Mouse (Mus musculus) embryonic facial prominence, embryonic 12.5 days (tissue): ENCODE measurements at regions not wholly inside any gene's neighbourhood (a gene's known extent, or its start where the extent isn't known, plus 50 kb on each side); places are given as distances from the start of the nearest gene placed in this dataset.

Experiments used
- ATAC-seq: fragments of 200-750 bp; cut with Nextera tagmentation; 2 replicates; pipeline ENCODE4 v1.8.0; 2017; ENCODE audit not compliant: insufficient number of reproducible peaks, insufficient read depth, low FRiP score, low TSS enrichment
- H3K27ac ChIP-seq: fragments of 300-500 bp; sonication (generic); 2 replicates; pipeline ENCODE4 v1.5.1; 2016; ENCODE audit warnings: mild to moderate bottlenecking
- H3K27me3 ChIP-seq: fragments of 300-500 bp; sonication (generic); 2 replicates; pipeline ENCODE4 v1.6.1; 2016; ENCODE audit warnings: mild to moderate bottlenecking, moderate library complexity
- H3K36me3 ChIP-seq: fragments of 300-500 bp; sonication (generic); 2 replicates; pipeline ENCODE4 v1.6.1; 2016; ENCODE audit warnings: mild to moderate bottlenecking
- H3K4me1 ChIP-seq: fragments of 300-500 bp; sonication (generic); 2 replicates; pipeline ENCODE4 v1.6.1; 2016
- H3K4me2 ChIP-seq: fragments of 300-500 bp; sonication (generic); replicated peaks from 2 replicates; pipeline ENCODE4 v1.6.1; 2016; ENCODE audit warnings: mild to moderate bottlenecking, moderate library complexity
- H3K4me3 ChIP-seq: fragments of 300-500 bp; sonication (generic); 2 replicates; pipeline ENCODE4 v1.5.1; 2016; ENCODE audit warnings: mild to moderate bottlenecking
- H3K9ac ChIP-seq: fragments of 300-500 bp; sonication (generic); 2 replicates; pipeline ENCODE4 v1.6.1; 2016; ENCODE audit warnings: mild to moderate bottlenecking, moderate library complexity
- H3K9me3 ChIP-seq: fragments of 300-500 bp; sonication (generic); 2 replicates; pipeline ENCODE4 v1.6.1; 2016; ENCODE audit warnings: mild to moderate bottlenecking, moderate library complexity
- WGBS: fragments of 180-500 bp; shearing (Covaris S2); methylation state at CpG from one replicate; pipeline ENCODE4 v1.1.7; 2016; 5-methylcytosine and 5-hydroxymethylcytosine counted together

GRCm38 (mm10) chr2:147656667-147657066 lies 294.9 kb downstream of the Pax1 start:
- H3K36me3 ChIP-seq: no peaks in the 10 kb centered on the region
- no peaks in the 10 kb centered on the region for H3K4me1 ChIP-seq
- H3K27me3 ChIP-seq: no peaks in the 10 kb centered on the region
- H3K9ac ChIP-seq: no peak overlapping the region
- H3K4me2 ChIP-seq: no peak overlapping the region
- H3K9me3 ChIP-seq: no peaks in the 10 kb centered on the region
- ATAC-seq: no peak
- WGBS: 6% methylated on average over 1 of the region's 1 CpGs
- no peak overlapping the region for H3K4me3 ChIP-seq
- no peak overlapping the region for H3K27ac ChIP-seq

GRCm38 (mm10) chr2:147650229-147650628 lies 288.5 kb downstream of the Pax1 start:
- no peak overlapping the region for H3K27ac ChIP-seq
- 64% methylated on average over 3 of the region's 3 CpGs for WGBS
- H3K4me2 ChIP-seq: no peak overlapping the region
- ATAC-seq: no peak
- no peak overlapping the region for H3K9ac ChIP-seq
- H3K4me3 ChIP-seq: no peak overlapping the region
- H3K27me3 ChIP-seq: no peaks in the 10 kb centered on the region
- H3K4me1 ChIP-seq: no peaks in the 10 kb centered on the region
- H3K9me3 ChIP-seq: no peaks in the 10 kb centered on the region
- H3K36me3 ChIP-seq: no peaks in the 10 kb centered on the region

- ATAC-seq: no peak
- Histone ChIP-seq H3K4me2 (no peak overlapping the region), H3K27me3 (no peaks in the 10 kb centered on the region), H3K4me1 (no peaks in the 10 kb centered on the region), H3K27ac (no peak overlapping the region), H3K9me3 (no peaks in the 10 kb centered on the region), H3K9ac (no peak overlapping the region), H3K4me3 (no peak overlapping the region), H3K36me3 (no peaks in the 10 kb centered on the region)
- 74% methylated on average over 8 of the region's 8 CpGs for WGBS
Measured at GRCm38 (mm10) chr2:147647972-147648371, 286.2 kb downstream of the Pax1 start.

- Histone ChIP-seq H3K4me3 (no peak overlapping the region), H3K27me3 (no peaks in the 10 kb centered on the region), H3K9me3 (no peaks in the 10 kb centered on the region), H3K4me1 (no peaks in the 10 kb centered on the region), H3K4me2 (no peak overlapping the region), H3K9ac (no peak overlapping the region), H3K27ac (no peak overlapping the region), H3K36me3 (no peaks in the 10 kb centered on the region)
- WGBS: 78% methylated on average over 4 of the region's 4 CpGs
- ATAC-seq: no peak
Measured at GRCm38 (mm10) chr2:147647506-147647905, 285.8 kb downstream of the Pax1 start.

- no peak overlapping the region for H3K4me3 ChIP-seq
- H3K4me1 ChIP-seq: peaks cover 5% of the 10 kb centered on the region; the same call in 1 of the 2 replicates
- H3K36me3 ChIP-seq: no peaks in the 10 kb centered on the region
- no peak for ATAC-seq
- H3K4me2 ChIP-seq: no peak overlapping the region
- H3K9ac ChIP-seq: no peak overlapping the region
- no peak overlapping the region for H3K27ac ChIP-seq
- H3K27me3 ChIP-seq: no peaks in the 10 kb centered on the region
- H3K9me3 ChIP-seq: no peaks in the 10 kb centered on the region
- WGBS: 77% methylated on average over 1 of the region's 1 CpGs
Measured at GRCm38 (mm10) chr2:147637882-147638281, 276.2 kb downstream of the Pax1 start.

- H3K36me3 ChIP-seq: no peaks in the 10 kb centered on the region
Measured at GRCm38 (mm10) chr2:147632737-147633136, 271.0 kb downstream of the Pax1 start.

GRCm38 (mm10) chr2:147629716-147630115 lies 268.0 kb downstream of the Pax1 start:
- WGBS: 43% methylated on average over 3 of the region's 3 CpGs
- Histone ChIP-seq H3K27ac (no peak overlapping the region), H3K27me3 (no peaks in the 10 kb centered on the region), H3K4me3 (no peak overlapping the region), H3K4me1 (peaks cover 17% of the 10 kb centered on the region; the same call in 1 of the 2 replicates), H3K9ac (no peak overlapping the region), H3K9me3 (no peaks in the 10 kb centered on the region), H3K36me3 (no peaks in the 10 kb centered on the region), H3K4me2 (no peak overlapping the region)
- ATAC-seq: no peak

More at GRCm38 (mm10) chr2:147632737-147633136, 271.0 kb downstream of the Pax1 start:
- Histone ChIP-seq H3K4me2 (0 out of 2 replicates have a peak overlapping the region, but pooled peaks have one; percentile 2), H3K9ac (no peak overlapping the region), H3K4me3 (no peak overlapping the region), H3K27me3 (no peaks in the 10 kb centered on the region), H3K27ac (no peak overlapping the region), H3K4me1 (peaks cover 13% of the 10 kb centered on the region; the same call in 1 of the 2 replicates), H3K9me3 (no peaks in the 10 kb centered on the region)
- ATAC-seq: peak; percentile 83
- 20% methylated on average over 6 of the region's 6 CpGs for WGBS

GRCm38 (mm10) chr2:147627096-147627495 lies 265.4 kb downstream of the Pax1 start:
- no peak overlapping the region for H3K27ac ChIP-seq
- 59% methylated on average over 5 of the region's 5 CpGs for WGBS
- peaks cover 6% of the 10 kb centered on the region; the same call in 1 of the 2 replicates for H3K4me1 ChIP-seq
- no peak overlapping the region for H3K4me2 ChIP-seq
- no peak for ATAC-seq
- H3K27me3 ChIP-seq: no peaks in the 10 kb centered on the region
- H3K9ac ChIP-seq: no peak overlapping the region
- no peaks in the 10 kb centered on the region for H3K36me3 ChIP-seq
- H3K9me3 ChIP-seq: no peaks in the 10 kb centered on the region
- H3K4me3 ChIP-seq: no peak overlapping the region

GRCm38 (mm10) chr2:147623116-147623515 lies 261.4 kb downstream of the Pax1 start:
- 83% methylated on average over 4 of the region's 4 CpGs for WGBS
- Histone ChIP-seq H3K4me3 (no peak overlapping the region), H3K9me3 (no peaks in the 10 kb centered on the region)

GRCm38 (mm10) chr2:147617849-147618248 lies 256.1 kb downstream of the Pax1 start:
- no peak for ATAC-seq
- no peaks in the 10 kb centered on the region for H3K36me3 ChIP-seq
- H3K4me3 ChIP-seq: no peak overlapping the region
- H3K9ac ChIP-seq: no peak overlapping the region
- no peaks in the 10 kb centered on the region for H3K27me3 ChIP-seq
- WGBS: 43% methylated on average over 10 of the region's 10 CpGs
- H3K4me1 ChIP-seq: peaks cover 5% of the 10 kb centered on the region; the same call in 1 of the 2 replicates
- H3K9me3 ChIP-seq: no peaks in the 10 kb centered on the region
- H3K4me2 ChIP-seq: peak overlapping the region; percentile 21; the same call in 1 of the 2 replicates
- peak overlapping the region; percentile 74 for H3K27ac ChIP-seq

More at GRCm38 (mm10) chr2:147623116-147623515, 261.4 kb downstream of the Pax1 start:
- ATAC-seq: no peak
- H3K27me3 ChIP-seq: no peaks in the 10 kb centered on the region
- no peak overlapping the region for H3K9ac ChIP-seq
- no peak overlapping the region for H3K4me2 ChIP-seq
- peaks cover 4% of the 10 kb centered on the region; the same call in 1 of the 2 replicates for H3K4me1 ChIP-seq
- no peaks in the 10 kb centered on the region for H3K36me3 ChIP-seq
- no peak overlapping the region for H3K27ac ChIP-seq

GRCm38 (mm10) chr2:147610343-147610742 lies 248.6 kb downstream of the Pax1 start:
- Histone ChIP-seq H3K4me2 (no peak overlapping the region), H3K27me3 (no peaks in the 10 kb centered on the region), H3K27ac (no peak overlapping the region), H3K9me3 (no peaks in the 10 kb centered on the region), H3K9ac (no peak overlapping the region), H3K36me3 (no peaks in the 10 kb centered on the region), H3K4me1 (no peaks in the 10 kb centered on the region), H3K4me3 (no peak overlapping the region)
- ATAC-seq: no peak

- 23% methylated on average over 2 of the region's 2 CpGs for WGBS
- H3K27ac ChIP-seq: no peak overlapping the region
- H3K9ac ChIP-seq: no peak overlapping the region
- no peaks in the 10 kb centered on the region for H3K4me1 ChIP-seq
- no peak for ATAC-seq
- H3K4me2 ChIP-seq: no peak overlapping the region
- no peaks in the 10 kb centered on the region for H3K9me3 ChIP-seq
- H3K4me3 ChIP-seq: no peak overlapping the region
- H3K27me3 ChIP-seq: no peaks in the 10 kb centered on the region
- no peaks in the 10 kb centered on the region for H3K36me3 ChIP-seq
Measured at GRCm38 (mm10) chr2:147601639-147602038, 239.9 kb downstream of the Pax1 start.

GRCm38 (mm10) chr2:147572413-147572812 lies 210.7 kb downstream of the Pax1 start:
- H3K9ac ChIP-seq: no peak overlapping the region
- H3K4me3 ChIP-seq: no peak overlapping the region
- no peaks in the 10 kb centered on the region for H3K27me3 ChIP-seq
- H3K4me1 ChIP-seq: no peaks in the 10 kb centered on the region
- H3K27ac ChIP-seq: no peak overlapping the region
- WGBS: 76% methylated on average over 1 of the region's 1 CpGs
- no peak overlapping the region for H3K4me2 ChIP-seq
- no peaks in the 10 kb centered on the region for H3K36me3 ChIP-seq
- ATAC-seq: no peak
- no peaks in the 10 kb centered on the region for H3K9me3 ChIP-seq
